Mouse (Mus musculus) forebrain, embryonic 14.5 days (tissue): ENCODE results near the gene Mvb12b. TPM values are rescaled to one million over a fixed set of nuclear protein-coding genes. Genes with fewer than 3 reads are reported as not detected.

Source experiments
- ATAC-seq: fragments of 200-750 bp; cut with Nextera tagmentation; 2 replicates; pipeline ENCODE4 v1.8.0; 2017; ENCODE audit warnings: mild to moderate bottlenecking, moderate library complexity
- DNase-seq: peaks from one replicate; pipeline ENCODE4 v3.0.0-alpha.2; 2015; ENCODE audit warnings: low spot score
- H3K27ac ChIP-seq: fragments of 300-500 bp; sonication (generic); 2 replicates; pipeline ENCODE4 v1.5.1; 2014; ENCODE audit warnings: low read depth, mild to moderate bottlenecking, control low read depth, low read length, moderate library complexity
- H3K27me3 ChIP-seq: fragments of 300-500 bp; sonication (generic); replicated peaks from 2 replicates; pipeline ENCODE4 v1.6.1; 2014; ENCODE audit warnings: low read length, control low read depth, mixed read lengths; ENCODE audit not compliant: control insufficient read depth, insufficient read depth
- H3K36me3 ChIP-seq: fragments of 300-500 bp; sonication (generic); 2 replicates; pipeline ENCODE4 v1.6.1; 2014; ENCODE audit warnings: low read length, control low read depth; ENCODE audit not compliant: control insufficient read depth, insufficient read depth
- H3K4me1 ChIP-seq: fragments of 300-500 bp; sonication (generic); 2 replicates; pipeline ENCODE4 v1.6.1; 2014; ENCODE audit warnings: antibody characterized with exemption, low read length, control low read depth; ENCODE audit not compliant: control insufficient read depth, insufficient read depth
- H3K4me2 ChIP-seq: fragments of 300-500 bp; sonication (generic); 2 replicates; pipeline ENCODE4 v1.6.1; 2014; ENCODE audit warnings: mild to moderate bottlenecking, control low read depth, low read length
- H3K4me3 ChIP-seq: fragments of 300-500 bp; sonication (generic); 2 replicates; pipeline ENCODE4 v1.5.1; 2014; ENCODE audit warnings: low read depth, low read length, control low read depth
- H3K9ac ChIP-seq: fragments of 300-500 bp; sonication (generic); 2 replicates; pipeline ENCODE4 v1.6.1; 2014; ENCODE audit warnings: mild to moderate bottlenecking, low read length, control low read depth, moderate library complexity
- H3K9me3 ChIP-seq: fragments of 300-500 bp; sonication (generic); replicated peaks from 2 replicates; pipeline ENCODE4 v1.6.1; 2016; ENCODE audit warnings: low read length, control low read depth, mixed read lengths; ENCODE audit not compliant: control insufficient read depth
- WGBS: fragments of 180-500 bp; shearing (Covaris S2); extraction: QIAGEN DNeasy Blood & Tissue Kit; methylation state at CpG from one replicate; pipeline ENCODE4 v1.1.7; 2014; 5-methylcytosine and 5-hydroxymethylcytosine counted together
- polyA plus RNA-seq: library from polyadenylated mRNA; unstranded; fragments of >200 nt; fragmentation: Nextera tagmentation; extraction: Ambion mirVana; gene quantifications from 2 replicates; pipeline ENCODE4 v1.2.1, GENCODE M21; 2014

Gene Mvb12b
- polyA plus RNA-seq, 1 experiment from 2014 or later, result 49.5 TPM

- no peak overlapping the region; the same call in 1 of the 2 replicates for H3K9ac ChIP-seq
- no peak for ATAC-seq
- WGBS, result 62% methylated on average over 4 of the region's 4 CpGs
These were observed 41.1 kb downstream of the Mvb12b start for GRCm38 (mm10) chr2:33846635-33847034.

GRCm38 (mm10) chr2:33843642-33844041 lies 44.1 kb downstream of the Mvb12b start:
- H3K9me3 ChIP-seq, result no peaks in the 10 kb centered on the region
- DNase-seq, result no peak
- H3K4me1 ChIP-seq, result no peaks in the 10 kb centered on the region
- no peak overlapping the region for H3K4me3 ChIP-seq
- H3K27ac ChIP-seq, result no peak overlapping the region
- H3K9ac ChIP-seq, result no peak overlapping the region
- H3K27me3 ChIP-seq, result no peaks in the 10 kb centered on the region
- peaks cover 10% of the 10 kb centered on the region for H3K36me3 ChIP-seq
- no peak overlapping the region for H3K4me2 ChIP-seq
- ATAC-seq, result no peak
- WGBS, result 75% methylated on average over 2 of the region's 2 CpGs

More at GRCm38 (mm10) chr2:33846635-33847034, 41.1 kb downstream of the Mvb12b start:
- peaks cover 16% of the 10 kb centered on the region for H3K36me3 ChIP-seq
- no peaks in the 10 kb centered on the region for H3K27me3 ChIP-seq
- H3K4me3 ChIP-seq, result no peak overlapping the region
- no peaks in the 10 kb centered on the region for H3K4me1 ChIP-seq
- no peak for DNase-seq
- no peaks in the 10 kb centered on the region for H3K9me3 ChIP-seq
- peak overlapping the region; percentile 48 for H3K27ac ChIP-seq
- H3K4me2 ChIP-seq, result no peak overlapping the region

GRCm38 (mm10) chr2:33842983-33843577 lies 44.7 kb downstream of the Mvb12b start:
- no peak for ATAC-seq
- Histone ChIP-seq H3K27me3 (no peaks in the 10 kb centered on the region), H3K36me3 (peaks cover 10% of the 10 kb centered on the region), H3K4me3 (no peak overlapping the region), H3K4me2 (no peak overlapping the region), H3K9ac (no peak overlapping the region), H3K27ac (no peak overlapping the region), H3K4me1 (no peaks in the 10 kb centered on the region), H3K9me3 (no peaks in the 10 kb centered on the region)
- DNase-seq, result no peak
- 93% methylated on average over 2 of the region's 2 CpGs for WGBS

GRCm38 (mm10) chr2:33841980-33842379 lies 45.8 kb downstream of the Mvb12b start:
- Histone ChIP-seq H3K36me3 (peaks cover 10% of the 10 kb centered on the region), H3K27me3 (no peaks in the 10 kb centered on the region), H3K4me2 (no peak overlapping the region), H3K9ac (no peak overlapping the region), H3K4me1 (peaks cover 5% of the 10 kb centered on the region; the same call in 1 of the 2 replicates), H3K9me3 (no peaks in the 10 kb centered on the region), H3K27ac (no peak overlapping the region), H3K4me3 (no peak overlapping the region)
- DNase-seq, result no peak
- ATAC-seq, result no peak
- 86% methylated on average over 4 of the region's 4 CpGs for WGBS

GRCm38 (mm10) chr2:33840483-33840882 lies 47.3 kb downstream of the Mvb12b start:
- ATAC-seq (no peak), DNase-seq (no peak)
- H3K4me1 ChIP-seq, result peaks cover 5% of the 10 kb centered on the region; the same call in 1 of the 2 replicates
- H3K4me2 ChIP-seq, result no peak overlapping the region
- no peak overlapping the region for H3K4me3 ChIP-seq
- H3K27me3 ChIP-seq, result no peaks in the 10 kb centered on the region
- H3K9ac ChIP-seq, result no peak overlapping the region
- H3K27ac ChIP-seq, result no peak overlapping the region
- H3K36me3 ChIP-seq, result peaks cover 10% of the 10 kb centered on the region; the same call in 1 of the 2 replicates
- H3K9me3 ChIP-seq, result no peaks in the 10 kb centered on the region
- WGBS, result 36% methylated on average over 3 of the region's 3 CpGs

GRCm38 (mm10) chr2:33839252-33839651 lies 48.5 kb downstream of the Mvb12b start:
- Histone ChIP-seq H3K27me3 (no peaks in the 10 kb centered on the region), H3K4me1 (peaks cover 5% of the 10 kb centered on the region; the same call in 1 of the 2 replicates), H3K4me3 (no peak overlapping the region), H3K27ac (no peak overlapping the region; the same call in 1 of the 2 replicates), H3K9ac (no peak overlapping the region), H3K36me3 (peaks cover 12% of the 10 kb centered on the region), H3K9me3 (no peaks in the 10 kb centered on the region), H3K4me2 (no peak overlapping the region)
- DNase-seq (no peak), ATAC-seq (no peak)

- no peak overlapping the region for H3K4me2 ChIP-seq
- H3K9ac ChIP-seq, result peak overlapping the region; percentile 25
- ATAC-seq (no peak), DNase-seq (peak; percentile 45)
- H3K9me3 ChIP-seq, result no peaks in the 10 kb centered on the region
- H3K4me1 ChIP-seq, result peaks cover 5% of the 10 kb centered on the region; the same call in 1 of the 2 replicates
- no peaks in the 10 kb centered on the region for H3K27me3 ChIP-seq
- no peak overlapping the region for H3K4me3 ChIP-seq
- peaks cover 20% of the 10 kb centered on the region for H3K36me3 ChIP-seq
- WGBS, result 70% methylated on average over 6 of the region's 6 CpGs
- H3K27ac ChIP-seq, result no peak overlapping the region
These were observed 50.4 kb downstream of the Mvb12b start for GRCm38 (mm10) chr2:33837297-33837696.

GRCm38 (mm10) chr2:33836660-33837213 lies 51.0 kb downstream of the Mvb12b start:
- DNase-seq, result no peak
- WGBS, result 49% methylated on average over 9 of the region's 9 CpGs
- H3K9ac ChIP-seq, result no peak overlapping the region
- peaks cover 5% of the 10 kb centered on the region; the same call in 1 of the 2 replicates for H3K4me1 ChIP-seq
- no peak overlapping the region for H3K27ac ChIP-seq
- ATAC-seq, result no peak
- no peak overlapping the region for H3K4me2 ChIP-seq
- no peaks in the 10 kb centered on the region for H3K27me3 ChIP-seq
- H3K36me3 ChIP-seq, result peaks cover 25% of the 10 kb centered on the region
- H3K4me3 ChIP-seq, result no peak overlapping the region
- H3K9me3 ChIP-seq, result no peaks in the 10 kb centered on the region

GRCm38 (mm10) chr2:33835038-33835437 lies 52.7 kb downstream of the Mvb12b start:
- Histone ChIP-seq H3K9me3 (no peaks in the 10 kb centered on the region), H3K36me3 (peaks cover 38% of the 10 kb centered on the region), H3K4me1 (peaks cover 5% of the 10 kb centered on the region; the same call in 1 of the 2 replicates), H3K9ac (no peak overlapping the region), H3K4me3 (no peak overlapping the region), H3K27ac (no peak overlapping the region), H3K27me3 (no peaks in the 10 kb centered on the region), H3K4me2 (no peak overlapping the region)
- no peak for ATAC-seq
- DNase-seq, result no peak
- 86% methylated on average over 8 of the region's 8 CpGs for WGBS
